Mouse (Mus musculus) CH12.LX (cell line): Measurements from ENCODE around the gene Pcgf6. TPM values are rescaled to one million over a fixed set of nuclear protein-coding genes. Genes with fewer than 3 reads are reported as not detected.

ENCODE experiments used
- DNase-seq: peaks from one replicate; pipeline ENCODE4 v3.0.0-alpha.2; 2013; ENCODE audit errors: extremely low read depth
- H3K27ac ChIP-seq: 2 replicates; pipeline ENCODE4 v1.5.1; 2012; ENCODE audit warnings: low read depth, mild to moderate bottlenecking, control low read depth, moderate library complexity; ENCODE audit not compliant: insufficient read depth
- H3K27me3 ChIP-seq: replicated peaks from 2 replicates; pipeline ENCODE3; 2012; ENCODE audit warnings: inconsistent platforms
- H3K36me3 ChIP-seq, 2 experiments: replicated peaks in 1 of 2; 2 replicates each; pipeline versions ENCODE3 to v1.6.1; 2012; ENCODE audit warnings: inconsistent platforms in 1 of 2, low read length in 1 of 2, mild to moderate bottlenecking in 1 of 2, mixed read lengths in 1 of 2, moderate library complexity in 1 of 2; ENCODE audit not compliant: control insufficient read depth in 1 of 2, insufficient read depth in 1 of 2
- H3K4me1 ChIP-seq, 2 experiments: 2 replicates each; pipeline ENCODE4 v1.6.1; 2012; ENCODE audit warnings: inconsistent platforms in 1 of 2, moderate library complexity in 1 of 2; ENCODE audit not compliant: insufficient read depth in 2 of 2, control insufficient read depth in 1 of 2
- H3K4me2 ChIP-seq: 2 replicates; pipeline ENCODE4 v1.6.1; 2012; ENCODE audit warnings: low read depth, mild to moderate bottlenecking, control low read depth; ENCODE audit not compliant: poor library complexity, insufficient read depth, severe bottlenecking
- H3K4me3 ChIP-seq, 3 experiments: fragments of 150-350 bp in 1 of 3; sonication (generic) in 1 of 3; replicated peaks in 1 of 3; 2 replicates each; pipeline versions ENCODE3 to v1.5.1; 2011 to 2012; ENCODE audit warnings: low read depth in 2 of 3, low read length in 2 of 3, mild to moderate bottlenecking in 2 of 3, moderate library complexity in 2 of 3, control low read depth in 1 of 3, improper control_type of control experiment in 1 of 3, inconsistent platforms in 1 of 3, mixed read lengths in 1 of 3; ENCODE audit not compliant: poor library complexity in 1 of 3
- H3K79me2 ChIP-seq: replicated peaks from 2 replicates; pipeline ENCODE4 v1.6.1; 2012; ENCODE audit warnings: mild to moderate bottlenecking, moderate library complexity; ENCODE audit not compliant: control insufficient read depth, poor library complexity, insufficient read depth, severe bottlenecking; ENCODE audit errors: extremely low read depth
- H3K9ac ChIP-seq: 2 replicates; pipeline ENCODE4 v1.6.1; 2012; ENCODE audit warnings: low read depth, mild to moderate bottlenecking, control low read depth, moderate library complexity; ENCODE audit not compliant: insufficient read depth
- H3K9me3 ChIP-seq: replicated peaks from 2 replicates; pipeline ENCODE3; 2012; ENCODE audit warnings: low read length, inconsistent platforms, mixed read lengths
- CTCF ChIP-seq, 2 experiments: IDR thresholded peaks in 1 of 2; conservative IDR thresholded peaks in 1 of 2; 2 replicates each; pipeline ENCODE4 v1.5.1; 2011 to 2012; ENCODE audit warnings: low read depth in 2 of 2, low read length in 2 of 2, improper control_type of control experiment in 1 of 2, inconsistent platforms in 1 of 2, mild to moderate bottlenecking in 1 of 2, moderate library complexity in 1 of 2
- E2F4 ChIP-seq: IDR thresholded peaks from 2 replicates; pipeline ENCODE4 v1.6.1; 2011; ENCODE audit warnings: low read depth, low read length, improper control_type of control experiment; ENCODE audit not compliant: insufficient replicate concordance
- ETS1 ChIP-seq: conservative IDR thresholded peaks from 2 replicates; pipeline ENCODE4 v1.6.1; 2012; ENCODE audit warnings: low read depth, mild to moderate bottlenecking, inconsistent platforms, low read length, improper control_type of control experiment, moderate library complexity
- IRF4 ChIP-seq: IDR thresholded peaks from 2 replicates; pipeline ENCODE4 v1.6.1; 2014; ENCODE audit warnings: low read depth, mild to moderate bottlenecking, inconsistent platforms, low read length, improper control_type of control experiment
- JUND ChIP-seq: conservative IDR thresholded peaks from 2 replicates; pipeline ENCODE4 v1.6.1; 2011; ENCODE audit warnings: low read depth, low read length, improper control_type of control experiment
- KAT2A ChIP-seq: IDR thresholded peaks from 2 replicates; pipeline ENCODE4 v1.6.1; 2012; ENCODE audit warnings: low read length, improper control_type of control experiment, inconsistent platforms; ENCODE audit not compliant: insufficient replicate concordance
- MAFK ChIP-seq: IDR thresholded peaks from 2 replicates; pipeline ENCODE4 v1.6.1; 2011; ENCODE audit warnings: low read length, improper control_type of control experiment; ENCODE audit not compliant: insufficient replicate concordance
- MAX ChIP-seq: IDR thresholded peaks from 2 replicates; pipeline ENCODE4 v1.6.1; 2011; ENCODE audit warnings: low read length, improper control_type of control experiment
- MEF2A ChIP-seq: IDR thresholded peaks from 2 replicates; pipeline ENCODE4 v1.6.1; 2014; ENCODE audit warnings: low read depth, mild to moderate bottlenecking, inconsistent platforms, low read length, improper control_type of control experiment, borderline replicate concordance
- MYC ChIP-seq: IDR thresholded peaks from 2 replicates; pipeline ENCODE4 v1.6.1; 2011; ENCODE audit warnings: low read depth, mild to moderate bottlenecking, improper control_type of control experiment, low read length
- NRF1 ChIP-seq: IDR thresholded peaks from 2 replicates; pipeline ENCODE4 v1.6.1; 2014; ENCODE audit warnings: low read depth, mild to moderate bottlenecking, inconsistent platforms, low read length, improper control_type of control experiment, moderate library complexity
- SIN3A ChIP-seq: IDR thresholded peaks from 2 replicates; pipeline ENCODE4 v1.6.1; 2012; ENCODE audit warnings: low read length, improper control_type of control experiment, inconsistent platforms
- TCF12 ChIP-seq: IDR thresholded peaks from 2 replicates; pipeline ENCODE4 v1.6.1; 2014; ENCODE audit warnings: low read depth, mild to moderate bottlenecking, inconsistent platforms, low read length, improper control_type of control experiment
- UBTF ChIP-seq: IDR thresholded peaks from 2 replicates; pipeline ENCODE4 v1.6.1; 2012; ENCODE audit warnings: low read depth, mild to moderate bottlenecking, inconsistent platforms, low read length, improper control_type of control experiment, moderate library complexity
- USF2 ChIP-seq: conservative IDR thresholded peaks from 2 replicates; pipeline ENCODE4 v1.6.1; 2011; ENCODE audit warnings: low read depth, low read length, improper control_type of control experiment
- ZC3H11A ChIP-seq: IDR thresholded peaks from 2 replicates; pipeline ENCODE4 v1.6.1; 2012; ENCODE audit warnings: low read depth, mild to moderate bottlenecking, inconsistent platforms, low read length, improper control_type of control experiment
- ZKSCAN1 ChIP-seq: IDR thresholded peaks from 2 replicates; pipeline ENCODE4 v1.6.1; 2012; ENCODE audit warnings: low read depth, inconsistent platforms, low read length, improper control_type of control experiment, borderline replicate concordance
- ZMIZ1 ChIP-seq: IDR thresholded peaks from 2 replicates; pipeline ENCODE4 v1.6.1; 2012; ENCODE audit warnings: low read depth, mild to moderate bottlenecking, inconsistent platforms, low read length, improper control_type of control experiment
- ZNF384 ChIP-seq: IDR thresholded peaks from 2 replicates; pipeline ENCODE4 v1.6.1; 2012; ENCODE audit warnings: low read depth, low read length, improper control_type of control experiment, inconsistent platforms
- dilution Hi-C: fragments of 300-500 bp; cut with MboI; formaldehyde crosslinking; loops from 2 replicates; pipeline ENCODE4 v1.14.3; 2020; ENCODE audit warnings: low sequenced_read_pairs; ENCODE audit not compliant: extremely low pct_unique_long_range_greater_than_20kb, extremely low pct_ligation_motif_present
- in situ Hi-C: fragments of 300-500 bp; cut with MboI; formaldehyde crosslinking; loops from 3 replicates; pipeline ENCODE4 v1.14.3; 2019; ENCODE audit warnings: low sequenced_read_pairs, low pct_ligation_motif_present, low pct_unique_long_range_greater_than_20kb, mixed read lengths
- polyA plus RNA-seq: library from polyadenylated mRNA; unstranded; fragments of >175 nt; gene quantifications from 2 replicates; pipeline ENCODE4 v1.2.1, GENCODE M21; 2012; ENCODE audit warnings: low read depth; ENCODE audit not compliant: insufficient read length
- total RNA-seq, 2 experiments: library from RNA; depleted of rRNA; stranded (reverse); fragments of 300-350 nt in 1 of 2; fragments of >200 nt in 1 of 2; gene quantifications; 2 replicates each; pipeline ENCODE4 v1.2.3; 2012 to 2014

Pcgf6 gene
- total and polyA plus RNA-seq, 3 experiments, result 17.3 to 43.8 (median 39.7) TPM

- TF ChIP-seq SIN3A, result no peak
- no peak for TF ChIP-seq NRF1
- TF ChIP-seq USF2, result no peak
- TF ChIP-seq TCF12, result no peak
- TF ChIP-seq UBTF, result no peak
- no peak for TF ChIP-seq ETS1
- no peak for TF ChIP-seq E2F4
- no peak for TF ChIP-seq MYC
- no peak for TF ChIP-seq ZNF384
- no peak for TF ChIP-seq KAT2A
- peaks cover 20% of the 10 kb centered on the region for H3K9me3 ChIP-seq
- no peak for DNase-seq
- H3K9ac ChIP-seq, result no peak overlapping the region
- H3K36me3 ChIP-seq, result no peaks in the 10 kb centered on the region
- no peak overlapping the region for H3K4me3 ChIP-seq
- dilution Hi-C loops, result no loop called here
- no peak overlapping the region for H3K4me2 ChIP-seq
- no peaks in the 10 kb centered on the region for H3K27me3 ChIP-seq
- no peak overlapping the region for H3K27ac ChIP-seq
- in situ Hi-C loops, result no loop called here
- H3K79me2 ChIP-seq, result no peaks in the 10 kb centered on the region
- peaks cover 3 to 5% of the 10 kb centered on the region in 2 experiments; a peak in 2 of 4 replicates for H3K4me1 ChIP-seq
Measured at GRCm38 (mm10) chr19:47013340-47014158, 37.2 kb downstream of the Pcgf6 start.

GRCm38 (mm10) chr19:47012521-47013130 is 38.1 kb downstream of the Pcgf6 start:
- no peak for DNase-seq
- Histone ChIP-seq H3K9ac (no peak overlapping the region), H3K36me3 (no peaks in the 10 kb centered on the region), H3K27ac (no peak overlapping the region), H3K79me2 (no peaks in the 10 kb centered on the region), H3K4me1 (peaks cover 4 to 5% of the 10 kb centered on the region in 2 experiments; a peak in 3 of 4 replicates), H3K9me3 (peaks cover 20% of the 10 kb centered on the region), H3K4me2 (no peak overlapping the region), H3K4me3 (no peak overlapping the region), H3K27me3 (no peaks in the 10 kb centered on the region)
- TF ChIP-seq ZKSCAN1, result no peak
- TF ChIP-seq NRF1, result no peak
- TF ChIP-seq MAFK, result no peak
- no peak for TF ChIP-seq MEF2A
- no peak for TF ChIP-seq KAT2A
- no peak for TF ChIP-seq ZNF384
- TF ChIP-seq JUND, result no peak
- no peak for TF ChIP-seq ZC3H11A
- TF ChIP-seq CTCF (conservative IDR thresholded peaks at IDR 0.05 in 1 of 2, IDR thresholded peaks at IDR 0.05 in 1 of 2; ENCODE audit: low read depth in 2 of 2, low read length in 2 of 2), result no peak
- TF ChIP-seq IRF4, result no peak
- TF ChIP-seq ZMIZ1, result no peak
- TF ChIP-seq MAX, result no peak
- dilution Hi-C loops, result no loop called here
- in situ Hi-C loops, result no loop called here
